Mouse (Mus musculus): ENCODE results near the gene Cmtm4.

DNA sequence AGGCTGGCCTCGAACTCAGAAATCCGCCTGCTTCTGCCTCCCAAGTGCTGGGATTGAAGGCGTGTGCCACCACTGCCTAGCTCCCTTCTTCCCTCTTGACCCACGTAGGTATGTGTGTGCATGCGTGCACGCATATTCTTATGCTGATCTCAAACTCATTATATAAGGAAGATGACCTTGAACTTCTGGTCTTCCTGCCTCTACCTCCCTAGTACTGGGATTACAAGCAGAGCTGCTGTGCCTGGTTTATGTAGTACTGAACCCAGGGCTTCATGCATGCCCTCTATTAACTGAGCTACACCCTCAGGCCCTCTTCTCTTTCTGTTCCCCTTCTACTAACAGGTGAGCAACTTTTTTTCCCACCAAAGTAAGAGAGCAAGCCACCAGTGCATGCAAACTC lies 37.0 kb upstream of the Cmtm4 start:
- TF ChIP-seq CTCF (IDR thresholded peaks at IDR 0.05; ENCODE audit: low read depth, low read length) (no peak), POLR2A (IDR thresholded peaks at IDR 0.05; ENCODE audit: extremely low read depth, insufficient read depth, low read length) (no peak)
